Comparison of ENCODE assay signal across 27 mouse cellular contexts in genomic region chr4:54718083-54718482, GRCm38 (mm10).
DNase-seq lines count a peak whose midpoint lies in the region; ATAC-seq and TF ChIP-seq lines count a peak whose summit lies in the region.
"Had no signal": no experiment of that assay in that cellular context is flagged by ENCODE, and none has a peak within 500 bp of the region (broad histone marks: within the 10 kb centered on the region; RNA-seq: fewer than 3 reads in every experiment).

No protein-coding gene starts in this region.

- no peaks in the 10 kb centered on the region for H3K4me1 ChIP-seq in midbrain, embryonic 11.5 days (ENCODE audit: control insufficient read depth, insufficient read depth, low read length)
- H3K4me1 ChIP-seq: hindbrain, embryonic 15.5 days; neural tube, embryonic 13.5 days had no signal

- H3K27me3 ChIP-seq in midbrain, embryonic 11.5 days (ENCODE audit: control insufficient read depth, insufficient read depth, low read length) = no peaks in the 10 kb centered on the region
- H3K27me3 ChIP-seq: hindbrain, embryonic 15.5 days; neural tube, embryonic 13.5 days; Patski had no signal

- intact Hi-C loops in left cerebral cortex, adult 2 months (cut with DNase I) = loop anchor here (1.0 kb wide), 1 partner anchor 40 kb away; no protein-coding TSS in a partner anchor
- intact Hi-C loops in left cerebral cortex, postnatal 25 days (cut with DNase I) = no loop called here

- no peaks in the 10 kb centered on the region for H3K9me3 ChIP-seq in midbrain, embryonic 11.5 days (ENCODE audit: control insufficient read depth, low read length)
- H3K9me3 ChIP-seq: forebrain, embryonic 10.5 days; heart, embryonic 10.5 days; hindbrain, embryonic 15.5 days; limb, embryonic 10.5 days; neural tube, embryonic 13.5 days had no signal

- no peak overlapping the region for H3K9ac ChIP-seq in midbrain, embryonic 11.5 days (ENCODE audit: low read length)
- H3K9ac ChIP-seq: hindbrain, embryonic 15.5 days; liver, postnatal 0 days; neural tube, embryonic 13.5 days had no signal

- ATAC-seq in frontal cortex, adult (ENCODE audit: low TSS enrichment) = peak; percentile 99
- no peak for ATAC-seq in midbrain, embryonic 11.5 days (ENCODE audit: low FRiP score)
- ATAC-seq: forebrain, embryonic 16.5 days; liver, postnatal 0 days; lung, postnatal 0 days; midbrain, embryonic 16.5 days; Patski had no signal

- H3K27ac ChIP-seq in left cerebral cortex, adult 2 months = no peak overlapping the region
- no peak overlapping the region for H3K27ac ChIP-seq in midbrain, embryonic 11.5 days (ENCODE audit: low read depth, low read length)
- H3K27ac ChIP-seq: forebrain, embryonic 10.5 days; heart, embryonic 10.5 days; hindbrain, embryonic 15.5 days; kidney, postnatal 0 days; limb, embryonic 10.5 days; macrophage; neural tube, embryonic 13.5 days had no signal

- no peak for DNase-seq in frontal cortex, postnatal 10 days (ENCODE audit: low spot score in 2 of 2)
- peak; percentile 1 for DNase-seq in left cerebral cortex, adult 11 months (ENCODE audit: low spot score)
- no peak for DNase-seq in left cerebral cortex, adult 2 months (ENCODE audit: extremely low spot score in 1 of 2, low spot score in 2 of 2)
- DNase-seq in Muller cell, postnatal 12 days (ENCODE audit: inconsistent ontology term) = peak; percentile 60
- DNase-seq in left cerebral cortex, postnatal 25 days (ENCODE audit: low spot score in 2 of 2) = peak; percentile 5 to 86
- DNase-seq in midbrain, embryonic 11.5 days (ENCODE audit: low spot score, missing footprints) = no peak
- DNase-seq: adrenal gland, postnatal 36 days; cerebellum, adult 11 months; heart, postnatal 4 days; kidney, adult 2 months; liver; liver, postnatal 0 days; retina, postnatal 1 day; spleen, adult 18-20 months had no signal

- no peak overlapping the region for H3K4me2 ChIP-seq in midbrain, embryonic 11.5 days
- H3K4me2 ChIP-seq: hindbrain, embryonic 15.5 days; neural tube, embryonic 13.5 days had no signal

- H3K36me3 ChIP-seq in midbrain, embryonic 11.5 days (ENCODE audit: control insufficient read depth, insufficient read depth, low read length) = no peaks in the 10 kb centered on the region
- H3K36me3 ChIP-seq: forebrain, embryonic 10.5 days; heart, embryonic 10.5 days; hindbrain, embryonic 15.5 days; limb, embryonic 10.5 days; neural tube, embryonic 13.5 days had no signal

- WGBS in midbrain, embryonic 11.5 days = 82% methylated on average over 1 of the region's 1 CpGs

- no peak overlapping the region for H3K4me3 ChIP-seq in left cerebral cortex, adult 2 months
- H3K4me3 ChIP-seq in midbrain, embryonic 11.5 days (ENCODE audit: low read depth, low read length) = no peak overlapping the region
- H3K4me3 ChIP-seq: forebrain, embryonic 10.5 days; heart, embryonic 10.5 days; hindbrain, embryonic 15.5 days; limb, embryonic 10.5 days; myocyte; neural tube, embryonic 13.5 days had no signal

- TF ChIP-seq CTCF in left cerebral cortex, adult 2 months (IDR thresholded peaks at IDR 0.05) = no peak

Comparison
In these comparisons a context has a peak if more than half of its experiments do, and no peak if none do; other contexts are left out.
1. DNase-seq: peak in left cerebral cortex, adult 11 months (single experiment), Muller cell, postnatal 12 days (single experiment) and left cerebral cortex, postnatal 25 days (2 of 2); none in frontal cortex, postnatal 10 days (0 of 2), left cerebral cortex, adult 2 months (0 of 2) and midbrain, embryonic 11.5 days (single experiment).